In genomic region chr10:118419000-118419425, GRCm38 (mm10) we compare ENCODE assay signal across 13 mouse cellular contexts. TPM values are rescaled to one million over a fixed set of nuclear protein-coding genes. Genes with fewer than 3 reads are reported as not detected.
DNase-seq lines count a peak whose midpoint lies in the region; ATAC-seq and TF ChIP-seq lines count a peak whose summit lies in the region.
"Had no signal": no experiment of that assay in that cellular context is flagged by ENCODE, and none has a peak within 500 bp of the region (broad histone marks: within the 10 kb centered on the region; RNA-seq: fewer than 3 reads in every experiment).

No protein-coding gene starts in this region.

- peak; percentile 35; the same call in 1 of the 2 replicates for ATAC-seq in liver, postnatal 0 days
- ATAC-seq: forebrain, postnatal 0 days had no signal

- H3K4me3 ChIP-seq in liver, postnatal 0 days (ENCODE audit: low read depth, low read length): no peak overlapping the region
- H3K4me3 ChIP-seq: embryonic facial prominence, embryonic 12.5 days; hindbrain, embryonic 12.5 days; neural tube, embryonic 13.5 days had no signal

- H3K27ac ChIP-seq in liver, postnatal 0 days (ENCODE audit: low read depth): no peak overlapping the region
- H3K27ac ChIP-seq: embryonic facial prominence, embryonic 12.5 days; hindbrain, embryonic 12.5 days; neural tube, embryonic 13.5 days had no signal

- H3K9me3 ChIP-seq in liver, postnatal 0 days (ENCODE audit: low read length): no peaks in the 10 kb centered on the region
- H3K9me3 ChIP-seq: embryonic facial prominence, embryonic 12.5 days; hindbrain, embryonic 12.5 days; neural tube, embryonic 13.5 days had no signal

- 27% methylated on average over 7 of the region's 7 CpGs for WGBS in liver, postnatal 0 days (ENCODE audit: insufficient replicate concordance)

- no peak for TF ChIP-seq EP300 in liver, postnatal 0 days (IDR thresholded peaks at IDR 0.05; ENCODE audit: low read depth)

- no peak overlapping the region for H3K4me2 ChIP-seq in liver, postnatal 0 days (ENCODE audit: low read depth, low read length)
- H3K4me2 ChIP-seq: embryonic facial prominence, embryonic 12.5 days; hindbrain, embryonic 12.5 days; neural tube, embryonic 13.5 days had no signal

- no peaks in the 10 kb centered on the region for H3K27me3 ChIP-seq in liver, postnatal 0 days (ENCODE audit: insufficient read depth, low read length)
- H3K27me3 ChIP-seq: embryonic facial prominence, embryonic 12.5 days; hindbrain, embryonic 12.5 days; neural tube, embryonic 13.5 days had no signal

- TF ChIP-seq CTCF in liver, postnatal 0 days (IDR thresholded peaks at IDR 0.05; ENCODE audit: low read depth): no peak

- H3K9ac ChIP-seq in liver, postnatal 0 days (replicated peaks): no peak overlapping the region
- H3K9ac ChIP-seq: embryonic facial prominence, embryonic 12.5 days; forebrain, postnatal 0 days; hindbrain, embryonic 12.5 days; neural tube, embryonic 13.5 days had no signal

- no peaks in the 10 kb centered on the region for H3K4me1 ChIP-seq in liver, postnatal 0 days (ENCODE audit: insufficient read depth)
- H3K4me1 ChIP-seq: embryonic facial prominence, embryonic 12.5 days; hindbrain, embryonic 12.5 days; neural tube, embryonic 13.5 days had no signal

- peak; percentile 8 for DNase-seq in urinary bladder, postnatal 14 days (ENCODE audit: low spot score)
- no peak for DNase-seq in urinary bladder, adult 2 months (ENCODE audit: low spot score)
- DNase-seq in liver, postnatal 0 days: peak; percentile 46
- DNase-seq in spleen, adult 18-20 months: peak; percentile 59 to 65
- DNase-seq in embryo, embryonic 9.5 days (ENCODE audit: extremely low spot score): no peak
- no peak for DNase-seq in right cerebral cortex, postnatal 4 days
- no peak for DNase-seq in testis, postnatal 10 days (ENCODE audit: low spot score)
- DNase-seq in cerebellum, postnatal 25 days: no peak
- DNase-seq: forebrain, postnatal 0 days; kidney, postnatal 10 days had no signal

- H3K36me3 ChIP-seq in liver, postnatal 0 days (replicated peaks; ENCODE audit: insufficient read depth, low read length): no peaks in the 10 kb centered on the region
- H3K36me3 ChIP-seq: embryonic facial prominence, embryonic 12.5 days; hindbrain, embryonic 12.5 days; neural tube, embryonic 13.5 days had no signal

RNA-seq across cellular contexts. Expression of gene Ifng, which starts 21.8 kb away (rescaled TPM):
- polyA plus RNA-seq in urinary bladder, adult 2 months (2012; rRNA removed): 0.25 and 0.60 TPM in 2 replicates
- polyA plus RNA-seq in liver, postnatal 0 days (2015; fragmentation: Nextera tagmentation; extraction: Ambion mirVana): 0.08 TPM in 1 of 2 replicates, not detected in the other
- polyA plus RNA-seq: embryonic facial prominence, embryonic 12.5 days; forebrain, postnatal 0 days; hindbrain, embryonic 12.5 days; neural tube, embryonic 13.5 days had no signal

Comparison
In these comparisons a context has a peak if more than half of its experiments do, and no peak if none do; other contexts are left out.
1. DNase-seq: peak in urinary bladder, postnatal 14 days (single experiment), liver, postnatal 0 days (single experiment) and spleen, adult 18-20 months (2 of 2); none in urinary bladder, adult 2 months (single experiment), embryo, embryonic 9.5 days (single experiment), right cerebral cortex, postnatal 4 days (single experiment), testis, postnatal 10 days (single experiment) and cerebellum, postnatal 25 days (0 of 2).